Mouse (Mus musculus): ENCODE data around the gene Slc15a4. TPM values are rescaled to one million over a fixed set of nuclear protein-coding genes. Genes with fewer than 3 reads are reported as not detected.

The Slc15a4 gene
- polyA plus RNA-seq, 2 experiments, result 5.6 to 5.7 TPM

DNA sequence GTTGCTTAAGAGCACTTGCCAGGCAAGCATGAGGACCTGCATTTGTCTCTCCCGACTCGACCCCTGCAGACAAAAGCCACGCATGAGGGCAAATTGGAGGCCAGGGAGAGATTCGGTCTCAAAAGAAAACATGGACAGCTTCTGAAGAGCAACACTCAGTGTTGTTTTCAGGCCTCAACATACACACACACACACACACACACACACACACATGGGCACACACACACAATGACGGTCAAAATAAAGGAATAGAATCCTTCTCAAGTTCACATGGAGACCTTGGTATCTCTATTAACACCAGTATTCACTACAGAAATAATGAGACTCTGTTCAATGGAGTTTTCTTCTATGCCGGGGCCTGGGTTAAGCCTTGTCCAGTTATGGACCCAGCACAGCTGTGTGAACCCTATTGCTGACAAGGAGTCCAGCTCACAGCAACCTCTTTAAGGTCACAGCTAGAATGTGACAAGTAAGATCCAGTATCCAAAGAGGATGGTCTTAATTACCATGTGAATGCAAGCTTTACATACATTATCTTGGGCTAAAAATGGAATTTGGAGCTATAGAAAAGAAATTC lies 65.4 kb downstream of the Slc15a4 start:
- Histone ChIP-seq H3K4me3 (ENCODE audit: insufficient read depth in 1 of 2, low read depth in 2 of 2, low read length in 2 of 2) (no peak overlapping the region), H3K9ac (replicated peaks) (no peak overlapping the region), H3K36me3 (replicated peaks; ENCODE audit: control insufficient read depth, insufficient read depth, low read depth) (no peaks in the 10 kb centered on the region), H3K27ac (no peak overlapping the region), H3K9me3 (ENCODE audit: control insufficient read depth, low read length) (no peaks in the 10 kb centered on the region), H3K27me3 (ENCODE audit: control insufficient read depth, insufficient read depth, low read length) (no peaks in the 10 kb centered on the region), H3K4me2 (ENCODE audit: low read depth) (no peak overlapping the region), H3K4me1 (replicated peaks; ENCODE audit: control insufficient read depth in 2 of 2, insufficient read depth in 2 of 2, low read length in 1 of 2) (no peaks in the 10 kb centered on the region)
- TF ChIP-seq EP300 (IDR thresholded peaks at IDR 0.05; ENCODE audit: low read depth) (no peak), CTCF (IDR thresholded peaks at IDR 0.05; ENCODE audit: low read depth) (no peak)
- ATAC-seq (ENCODE audit: insufficient read depth) (no peak), DNase-seq (ENCODE audit: low read depth in 3 of 3, low spot score in 3 of 3) (no peak)
- 68% methylated on average over 6 of the region's 6 CpGs for WGBS (ENCODE audit: insufficient replicate concordance)

GRCm38 (mm10) chr5:127561086-127561485 lies 71.6 kb downstream of the Slc15a4 start:
- no peak overlapping the region for H3K4me2 ChIP-seq (ENCODE audit: low read depth)
- no peak for TF ChIP-seq EP300 (IDR thresholded peaks at IDR 0.05; ENCODE audit: low read depth)
- TF ChIP-seq CTCF (IDR thresholded peaks at IDR 0.05; ENCODE audit: low read depth), result no peak
- H3K27me3 ChIP-seq (ENCODE audit: control insufficient read depth, insufficient read depth, low read length), result no peaks in the 10 kb centered on the region
- no peak overlapping the region for H3K4me3 ChIP-seq (ENCODE audit: insufficient read depth in 1 of 2, low read depth in 2 of 2, low read length in 2 of 2)
- no peak overlapping the region for H3K27ac ChIP-seq
- H3K4me1 ChIP-seq (replicated peaks; ENCODE audit: control insufficient read depth in 2 of 2, insufficient read depth in 2 of 2, low read length in 1 of 2), result no peaks in the 10 kb centered on the region
- H3K9ac ChIP-seq (replicated peaks), result no peak overlapping the region
- ATAC-seq (ENCODE audit: insufficient read depth) (no peak), DNase-seq (ENCODE audit: low read depth in 3 of 3, low spot score in 3 of 3) (no peak)
- H3K36me3 ChIP-seq (replicated peaks; ENCODE audit: control insufficient read depth, insufficient read depth, low read depth), result no peaks in the 10 kb centered on the region
- 58% methylated on average over 3 of the region's 3 CpGs for WGBS (ENCODE audit: insufficient replicate concordance)
- H3K9me3 ChIP-seq (ENCODE audit: control insufficient read depth, low read length), result no peaks in the 10 kb centered on the region

GRCm38 (mm10) chr5:127548136-127548535 lies 84.6 kb downstream of the Slc15a4 start:
- Histone ChIP-seq H3K27ac (no peak overlapping the region), H3K27me3 (ENCODE audit: control insufficient read depth, insufficient read depth, low read length) (no peaks in the 10 kb centered on the region), H3K4me2 (ENCODE audit: low read depth) (no peak overlapping the region), H3K4me3 (ENCODE audit: insufficient read depth in 1 of 2, low read depth in 2 of 2, low read length in 2 of 2) (no peak overlapping the region), H3K9ac (replicated peaks) (no peak overlapping the region), H3K4me1 (replicated peaks; ENCODE audit: control insufficient read depth in 2 of 2, insufficient read depth in 2 of 2, low read length in 1 of 2) (no peaks in the 10 kb centered on the region), H3K9me3 (ENCODE audit: control insufficient read depth, low read length) (no peaks in the 10 kb centered on the region), H3K36me3 (replicated peaks; ENCODE audit: control insufficient read depth, insufficient read depth, low read depth) (no peaks in the 10 kb centered on the region)
- DNase-seq (ENCODE audit: low read depth in 3 of 3, low spot score in 3 of 3) (no peak), ATAC-seq (ENCODE audit: insufficient read depth) (no peak)
- WGBS (ENCODE audit: insufficient replicate concordance), result 46% methylated on average over 2 of the region's 2 CpGs
- no peak for TF ChIP-seq CTCF (IDR thresholded peaks at IDR 0.05; ENCODE audit: low read depth)
- no peak for TF ChIP-seq EP300 (IDR thresholded peaks at IDR 0.05; ENCODE audit: low read depth)

DNA sequence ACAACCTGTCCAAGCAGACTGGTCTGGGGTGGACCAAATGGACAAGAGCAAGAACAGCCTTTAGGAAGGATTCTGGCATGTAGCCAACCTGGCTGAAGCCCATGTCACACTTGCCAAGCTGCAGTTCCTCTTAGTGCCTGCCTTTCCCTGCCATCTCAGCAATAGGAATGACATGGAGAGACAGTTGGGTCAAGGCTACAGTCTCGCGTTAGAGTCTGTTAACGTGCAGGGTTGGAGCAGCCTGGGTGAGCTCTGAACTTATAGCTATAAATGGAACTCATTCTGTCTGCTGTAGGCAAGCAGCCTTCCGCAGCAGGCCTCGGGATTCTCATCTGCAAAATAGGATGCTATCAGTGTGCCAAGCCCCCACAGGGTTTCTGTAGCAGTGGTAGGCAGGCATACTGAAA lies 86.1 kb downstream of the Slc15a4 start:
- Histone ChIP-seq H3K4me1 (replicated peaks; ENCODE audit: control insufficient read depth in 2 of 2, insufficient read depth in 2 of 2, low read length in 1 of 2) (no peaks in the 10 kb centered on the region), H3K4me2 (ENCODE audit: low read depth) (no peak overlapping the region), H3K9me3 (ENCODE audit: control insufficient read depth, low read length) (no peaks in the 10 kb centered on the region), H3K4me3 (ENCODE audit: insufficient read depth in 1 of 2, low read depth in 2 of 2, low read length in 2 of 2) (no peak overlapping the region), H3K36me3 (replicated peaks; ENCODE audit: control insufficient read depth, insufficient read depth, low read depth) (no peaks in the 10 kb centered on the region), H3K27ac (no peak overlapping the region), H3K27me3 (ENCODE audit: control insufficient read depth, insufficient read depth, low read length) (no peaks in the 10 kb centered on the region), H3K9ac (replicated peaks) (no peak overlapping the region)
- WGBS (ENCODE audit: insufficient replicate concordance), result 59% methylated on average over 5 of the region's 5 CpGs
- DNase-seq (ENCODE audit: low read depth in 3 of 3, low spot score in 3 of 3), result no peak
- TF ChIP-seq CTCF (IDR thresholded peaks at IDR 0.05; ENCODE audit: low read depth) (no peak), EP300 (IDR thresholded peaks at IDR 0.05; ENCODE audit: low read depth) (no peak)
- no peak for ATAC-seq (ENCODE audit: insufficient read depth)

Other genes starting within 250 kb of the Slc15a4 start
- 0.06 and 0.13 TPM in 2 replicates for gene Glt1d1, start 635 bp downstream of the Slc15a4 start, polyA plus RNA-seq (2012; rRNA removed)
- gene Glt1d1, start 635 bp downstream of the Slc15a4 start, polyA plus RNA-seq (2014; fragmentation: Nextera tagmentation; extraction: Ambion mirVana), result not detected in 2 replicates